Mouse (Mus musculus): ENCODE measurements around the gene Rad51c.
"Not testable (repeated sequence)": the region's sequence is repeated elsewhere in the genome, so short reads cannot be mapped to it uniquely, and the experiment has no call there.

The Rad51c gene

DNA sequence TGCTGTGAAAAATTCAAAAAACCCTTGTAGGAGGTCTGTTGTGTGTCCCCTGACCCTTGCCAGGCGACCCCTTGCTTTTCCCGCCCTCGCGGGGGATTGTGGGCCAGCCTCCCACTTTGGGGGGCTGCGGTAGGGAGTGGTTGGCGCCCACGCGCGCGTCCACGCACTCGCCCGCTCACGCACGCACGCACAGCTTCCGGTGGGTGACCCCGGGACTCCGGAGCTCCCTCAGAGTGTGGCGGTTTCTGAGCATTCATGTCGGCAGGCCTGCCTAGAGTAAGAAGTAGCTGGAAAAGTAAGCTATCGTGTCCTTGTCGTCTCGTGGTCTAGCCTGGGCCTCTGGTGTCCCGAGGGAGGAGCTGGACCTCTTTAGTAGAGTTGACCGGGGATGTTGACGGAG, at the start of gene Rad51c, which contains the start of gene Tex14:
TSS of gene Rad51c (minus strand) at position 79 of the 400 bp plus-strand sequence.
TSS of gene Tex14 (plus strand) at position 190 of the 400 bp plus-strand sequence.
- in situ Hi-C loops (cut with MboI; ENCODE audit: low sequenced_read_pairs): no loop called here

DNA sequence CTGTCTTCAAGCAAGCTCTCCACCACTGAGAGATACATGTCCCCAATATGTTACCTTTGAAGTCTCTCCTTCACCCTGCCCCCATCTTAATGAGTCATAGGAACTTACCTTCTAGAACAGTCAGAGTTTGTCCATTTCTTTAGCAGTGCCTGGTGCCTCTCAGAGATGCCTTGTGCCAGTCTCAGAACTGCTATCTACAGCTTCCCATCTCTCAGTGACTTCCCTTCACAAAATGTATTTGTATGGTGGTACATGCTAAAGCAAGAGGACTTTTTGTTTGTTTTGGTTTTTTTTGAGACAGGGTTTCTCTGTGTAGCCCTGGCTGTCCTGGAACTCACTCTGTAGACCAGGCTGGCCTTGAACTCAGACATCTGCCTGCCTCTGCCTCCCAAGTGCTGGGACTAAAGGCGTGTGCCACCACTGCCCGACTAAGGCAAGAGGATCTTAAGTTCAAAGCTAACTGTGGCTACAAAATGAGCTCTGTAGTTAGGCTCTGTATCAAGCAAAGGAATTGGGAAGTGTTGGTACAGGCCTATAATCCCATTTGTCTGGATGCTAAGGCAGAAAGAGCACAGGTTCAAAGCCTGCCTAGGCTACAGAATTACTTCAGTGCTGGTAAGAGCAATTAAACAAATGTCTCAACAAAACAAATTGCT, 49.4 kb upstream of the Rad51c start:
- in situ Hi-C loops (cut with MboI; ENCODE audit: low sequenced_read_pairs): no loop called here

DNA sequence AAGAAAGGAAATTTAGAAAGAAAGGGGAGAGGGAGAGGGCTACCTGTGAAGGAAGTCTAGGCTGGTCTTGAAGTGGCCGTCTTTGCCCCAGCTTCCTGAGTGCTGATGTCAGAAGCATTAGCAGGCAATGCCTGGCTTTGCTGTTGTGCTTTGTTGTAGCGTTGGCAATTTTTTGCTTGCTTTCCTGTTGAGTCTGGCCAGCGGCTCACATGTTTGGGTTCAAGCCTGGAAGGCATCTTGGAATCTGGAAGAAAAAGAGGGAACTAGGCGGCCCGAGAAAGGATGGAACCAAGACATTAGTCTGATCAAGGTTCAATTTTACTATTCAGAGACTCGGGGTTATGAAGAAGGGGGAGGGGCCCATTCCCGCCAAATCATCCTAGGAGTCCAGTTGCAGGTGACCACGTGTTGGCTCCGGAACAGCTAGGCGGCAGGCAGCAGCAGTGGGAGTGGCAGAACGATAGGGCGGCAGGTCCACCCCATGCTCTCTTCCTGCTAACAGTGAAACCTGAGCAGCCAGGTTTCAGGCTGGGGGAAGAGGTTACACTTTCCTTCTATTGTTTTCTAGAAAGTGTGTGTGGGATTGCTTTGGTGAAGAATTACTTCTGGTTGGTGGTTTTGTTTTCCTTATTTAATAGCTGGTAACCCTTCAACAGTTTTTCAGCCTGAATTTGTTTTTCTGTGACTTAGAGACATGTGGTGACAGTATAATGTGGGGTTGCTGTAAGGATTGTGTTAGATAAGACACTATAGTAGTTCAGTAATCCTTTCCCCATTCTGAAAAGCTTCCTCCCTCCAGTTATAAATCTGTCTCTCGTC, 48.7 kb upstream of the Rad51c start:
- in situ Hi-C loops (cut with MboI; ENCODE audit: low sequenced_read_pairs): no loop called here

DNA sequence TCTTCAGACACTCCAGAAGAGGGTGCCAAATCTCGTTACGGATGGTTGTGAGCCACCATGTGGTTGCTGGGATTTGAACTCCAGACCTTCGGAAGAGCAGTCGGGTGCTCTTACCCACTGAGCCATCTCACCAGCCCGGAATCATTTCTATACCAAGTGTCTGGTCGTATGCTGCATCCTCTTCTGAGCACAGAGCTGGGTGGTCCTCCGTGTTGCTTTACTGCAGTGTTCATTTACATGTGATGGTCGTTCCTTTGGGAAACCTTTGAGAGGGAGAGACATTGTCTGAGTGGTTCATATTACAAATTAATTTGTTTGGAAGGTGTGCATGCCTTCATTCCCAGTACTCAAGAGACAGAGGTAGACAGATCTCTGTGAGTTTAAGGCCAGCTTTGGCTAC, 48.0 kb upstream of the Rad51c start:
- in situ Hi-C loops (cut with MboI; ENCODE audit: low sequenced_read_pairs): not testable (repeated sequence)

DNA sequence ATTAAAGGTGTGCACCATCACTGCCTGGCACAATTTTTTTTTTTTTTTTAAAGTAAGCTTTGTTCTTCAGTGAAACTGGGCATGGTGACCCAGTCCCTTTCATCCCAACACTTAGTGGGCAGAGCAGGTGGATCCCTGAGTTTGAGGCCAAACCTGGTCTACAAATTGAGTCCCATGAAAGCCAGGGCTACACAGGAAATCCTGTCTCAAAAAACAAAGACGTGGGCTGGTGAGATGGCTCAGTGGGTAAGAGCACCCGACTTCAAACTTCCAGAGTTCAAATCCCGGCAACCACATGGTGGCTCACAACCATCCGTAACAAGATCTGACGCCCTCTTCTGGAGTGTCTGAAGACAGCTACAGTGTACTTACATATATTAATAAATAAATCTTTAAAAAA, 45.1 kb upstream of the Rad51c start:
- in situ Hi-C loops (cut with MboI; ENCODE audit: low sequenced_read_pairs): not testable (repeated sequence)

DNA sequence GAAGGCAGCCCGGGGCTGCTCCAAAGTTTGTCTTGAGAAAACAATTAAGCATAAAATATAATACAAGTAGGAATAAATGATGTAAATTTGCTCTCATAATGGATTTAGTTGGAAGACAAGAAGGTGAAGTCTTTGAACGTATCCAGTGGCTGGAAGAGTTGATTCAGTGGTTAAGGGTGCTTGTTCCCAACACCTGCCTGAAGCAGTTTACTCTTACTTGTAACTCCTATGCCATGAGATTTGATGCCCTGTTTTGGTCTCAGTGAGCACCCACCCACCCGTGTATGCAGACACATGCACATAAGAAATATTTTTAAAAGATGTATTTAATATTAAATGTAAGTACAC, 44.4 kb upstream of the Rad51c start:
- in situ Hi-C loops (cut with MboI; ENCODE audit: low sequenced_read_pairs): no loop called here

DNA sequence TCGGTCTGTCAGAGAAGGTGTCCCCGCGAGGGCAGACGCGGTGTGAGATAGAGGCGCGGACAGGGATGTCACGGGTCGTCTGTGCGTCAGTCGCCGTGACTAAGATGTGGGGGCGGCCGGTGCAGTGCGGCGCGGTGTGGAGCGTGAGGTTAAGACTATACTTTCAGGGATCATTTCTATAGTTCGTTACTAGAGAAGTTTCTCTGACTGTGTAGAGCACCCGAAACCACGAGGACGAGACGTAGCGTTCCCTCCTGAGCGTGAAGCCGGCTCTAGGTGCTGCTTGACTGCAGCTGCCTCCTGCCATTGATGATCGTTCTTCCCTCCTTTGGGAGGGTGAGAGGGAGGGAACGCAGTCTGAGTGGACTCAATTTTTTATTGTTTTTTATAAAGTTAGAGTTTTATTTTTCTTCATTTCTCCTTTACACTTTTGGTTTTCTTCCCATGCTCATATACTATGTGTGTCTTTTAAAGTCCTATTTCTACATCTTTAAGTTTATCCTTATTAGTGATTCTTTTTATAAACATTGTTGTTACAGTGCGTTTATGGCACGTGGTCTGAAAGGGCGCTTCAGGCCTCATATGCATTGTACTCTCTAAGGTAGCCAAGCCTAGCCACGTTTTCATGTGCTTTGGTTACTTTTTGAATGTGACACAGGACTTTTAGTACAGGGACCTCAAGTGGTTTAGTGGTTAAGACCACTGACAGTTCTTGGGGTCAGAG, 43.9 kb upstream of the Rad51c start:
- in situ Hi-C loops (cut with MboI; ENCODE audit: low sequenced_read_pairs): not testable (repeated sequence)

DNA sequence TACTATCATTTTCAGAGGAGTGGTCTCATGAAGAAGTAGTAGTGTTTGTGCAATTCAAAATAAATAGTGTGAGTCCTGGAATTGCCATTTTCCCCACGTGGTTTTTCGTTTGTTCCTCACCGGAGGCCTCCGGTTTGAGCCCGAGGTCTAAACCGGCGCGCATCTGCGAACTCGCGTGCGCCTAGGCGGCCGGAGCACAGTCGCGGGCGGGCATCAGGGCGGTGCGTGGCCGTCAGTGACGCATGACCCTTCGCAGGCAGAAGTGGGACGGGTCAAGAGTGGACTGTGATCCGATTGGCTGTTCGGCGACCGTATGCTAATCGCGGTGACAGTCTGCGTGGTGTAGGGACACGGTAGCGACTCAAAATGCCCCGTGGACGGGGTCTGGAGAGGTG, 43.3 kb upstream of the Rad51c start:
- in situ Hi-C loops (cut with MboI; ENCODE audit: low sequenced_read_pairs): not testable (repeated sequence)

DNA sequence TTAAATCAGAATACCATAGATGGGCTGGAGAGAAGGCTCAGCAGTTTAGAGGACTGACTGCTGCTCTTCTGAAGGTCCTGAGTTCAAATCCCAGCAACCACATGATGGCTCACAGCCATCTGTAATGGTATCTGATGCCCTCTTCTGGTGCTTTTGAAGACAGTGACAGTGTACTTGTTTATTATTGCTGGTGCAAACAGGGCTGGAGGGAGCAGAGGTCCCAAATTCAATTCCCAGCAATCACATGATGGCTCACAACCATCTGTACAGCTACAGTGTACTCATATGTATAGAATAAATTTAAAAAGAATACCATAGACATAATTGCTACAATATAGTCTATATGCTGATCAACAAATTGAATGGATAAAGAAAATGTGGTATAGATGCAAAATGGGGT, 42.7 kb upstream of the Rad51c start:
- in situ Hi-C loops (cut with MboI; ENCODE audit: low sequenced_read_pairs): no loop called here

DNA sequence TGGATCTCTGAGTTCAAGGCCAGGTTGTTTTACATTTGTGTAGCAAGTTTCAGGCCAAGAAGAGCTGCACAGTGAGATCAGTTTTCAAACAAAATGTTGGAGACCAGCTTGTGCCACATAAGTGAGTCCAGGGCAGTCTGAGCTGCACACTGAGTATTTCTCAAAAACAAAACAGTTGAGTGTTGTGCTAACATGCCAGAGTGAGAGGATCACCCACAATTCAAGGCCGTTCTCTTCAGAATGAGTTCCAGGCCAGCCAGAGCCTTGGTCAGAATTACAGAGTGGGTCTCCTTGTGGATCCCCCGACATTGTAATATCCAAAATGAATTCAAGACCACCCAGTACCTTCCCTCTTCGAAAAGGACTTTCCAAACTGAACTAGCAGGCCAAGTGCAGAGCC, 41.4 kb upstream of the Rad51c start:
- in situ Hi-C loops (cut with MboI; ENCODE audit: low sequenced_read_pairs): no loop called here

DNA sequence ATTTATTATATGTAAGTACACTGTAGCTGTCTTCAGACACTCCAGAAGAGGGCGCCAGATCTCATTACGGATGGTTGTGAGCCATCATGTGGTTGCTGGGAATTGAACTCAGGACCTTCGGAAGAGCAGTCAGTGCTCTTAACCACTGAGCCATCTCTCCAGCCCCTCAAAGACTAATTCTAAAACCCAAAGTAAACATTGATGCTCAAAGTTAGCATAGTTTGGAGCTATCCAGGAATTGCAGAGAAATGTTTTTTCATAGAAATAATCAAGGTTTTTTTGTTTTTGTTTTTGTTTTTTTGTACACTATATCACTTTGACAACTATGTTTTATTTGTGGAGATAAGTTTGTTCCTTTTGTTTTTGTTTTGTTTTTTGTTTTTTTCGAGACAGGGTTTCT, 40.8 kb upstream of the Rad51c start:
- in situ Hi-C loops (cut with MboI; ENCODE audit: low sequenced_read_pairs): not testable (repeated sequence)

DNA sequence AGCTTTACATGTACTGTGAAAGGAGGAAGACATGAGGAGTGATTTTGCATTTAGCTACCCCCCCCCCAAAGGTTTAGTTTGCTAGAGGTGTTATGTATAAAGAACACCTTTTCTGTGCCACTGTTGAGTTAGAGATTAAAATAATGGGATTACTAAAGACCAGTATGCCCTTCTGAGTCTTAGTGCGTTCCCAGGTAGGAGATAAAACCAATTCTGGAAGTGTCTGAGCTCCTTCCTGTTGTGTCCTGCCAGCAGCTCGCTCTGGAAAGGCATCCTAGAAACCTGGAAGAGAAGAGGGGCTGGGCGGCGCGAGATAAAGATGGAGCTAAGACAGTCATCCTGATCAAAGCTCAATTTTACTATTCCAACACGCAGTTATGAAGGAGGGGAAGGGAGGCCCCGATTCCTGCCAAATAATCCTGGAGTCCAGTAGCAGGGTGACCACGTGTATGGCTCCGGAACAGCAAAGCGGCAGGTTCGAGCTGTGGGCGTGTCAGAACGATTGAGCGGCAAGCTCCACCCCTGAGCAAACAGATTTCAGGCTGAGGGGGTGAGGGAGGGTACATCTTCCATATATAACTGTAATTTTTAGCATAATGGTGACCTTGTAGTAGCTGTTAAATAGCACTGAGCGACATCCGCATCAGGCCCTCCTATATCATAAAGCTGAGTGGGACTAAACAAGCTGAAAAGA, 40.1 kb upstream of the Rad51c start:
- in situ Hi-C loops (cut with MboI; ENCODE audit: low sequenced_read_pairs): no loop called here

DNA sequence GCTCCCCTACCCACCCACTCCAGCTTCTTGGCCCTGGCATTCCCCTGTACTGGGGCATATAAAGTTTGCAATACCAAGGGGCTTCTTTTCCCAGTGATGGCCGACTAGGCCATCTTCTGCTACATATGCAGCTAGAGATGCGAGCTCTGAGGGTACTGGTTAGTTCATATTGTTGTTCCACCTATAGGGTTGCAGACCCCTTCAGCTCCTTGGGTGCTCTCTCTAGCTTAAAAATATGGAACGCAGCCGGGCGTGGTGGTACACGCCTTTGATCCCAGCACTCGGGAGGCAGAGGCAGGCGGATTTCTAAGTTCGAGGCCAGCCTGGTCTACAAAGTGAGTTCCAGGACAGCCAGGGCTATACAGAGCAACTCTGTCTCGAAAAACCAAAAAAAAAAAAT, 39.3 kb upstream of the Rad51c start:
- in situ Hi-C loops (cut with MboI; ENCODE audit: low sequenced_read_pairs): not testable (repeated sequence)

DNA sequence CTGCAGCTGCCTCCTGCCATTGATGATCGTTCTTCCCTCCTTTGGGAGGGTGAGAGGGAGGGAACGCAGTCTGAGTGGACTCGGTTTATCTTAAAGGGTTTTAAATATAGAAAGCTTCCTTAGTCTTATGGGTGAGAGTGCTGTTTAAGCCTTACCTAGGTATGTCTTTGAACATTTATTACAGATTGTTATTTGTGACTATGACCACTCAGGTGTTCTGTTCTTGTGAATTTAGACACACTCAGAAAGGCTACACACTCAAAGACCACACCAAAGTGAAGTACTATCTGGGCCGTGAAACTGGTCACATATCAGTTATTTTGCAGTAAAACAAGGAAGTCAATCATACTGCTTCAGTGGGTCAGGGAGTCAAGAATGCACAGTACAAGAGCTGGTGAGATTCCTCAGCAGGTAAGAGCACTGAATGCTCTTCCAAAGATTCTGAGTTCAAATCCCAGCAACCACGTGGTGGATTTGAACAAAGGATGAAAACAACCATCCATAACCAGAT, 38.7 kb upstream of the Rad51c start:
- in situ Hi-C loops (cut with MboI; ENCODE audit: low sequenced_read_pairs): no loop called here

DNA sequence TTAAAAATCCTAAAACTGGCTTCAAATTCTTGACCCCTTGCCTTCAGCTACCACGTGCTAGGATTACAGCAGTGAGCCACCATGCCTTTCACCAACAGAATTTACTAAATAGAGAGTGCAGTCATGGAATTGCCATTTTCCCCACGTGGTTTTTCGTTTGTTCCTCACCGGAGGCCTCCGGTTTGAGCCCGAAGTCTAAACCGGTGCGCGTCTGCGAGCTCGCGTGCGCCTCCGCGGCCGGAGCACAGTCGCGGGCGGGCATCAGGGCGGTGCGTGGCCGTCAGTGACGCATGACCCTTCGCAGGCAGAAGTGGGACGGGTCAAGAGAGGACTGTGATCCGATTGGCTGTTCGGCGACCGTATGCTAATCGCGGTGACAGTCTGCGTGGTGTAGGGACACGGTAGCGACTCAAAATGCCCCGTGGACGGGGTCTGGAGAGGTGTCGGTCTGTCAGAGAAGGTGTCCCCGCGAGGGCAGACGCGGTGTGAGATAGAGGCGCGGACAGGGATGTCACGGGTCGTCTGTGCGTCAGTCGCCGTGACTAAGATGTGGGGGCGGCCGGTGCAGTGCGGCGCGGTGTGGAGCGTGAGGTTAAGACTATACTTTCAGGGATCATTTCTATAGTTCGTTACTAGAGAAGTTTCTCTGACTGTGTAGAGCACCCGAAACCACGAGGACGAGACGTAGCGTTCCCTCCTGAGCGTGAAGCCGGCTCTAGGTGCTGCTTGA, 38.1 kb upstream of the Rad51c start:
- in situ Hi-C loops (cut with MboI; ENCODE audit: low sequenced_read_pairs): not testable (repeated sequence)

DNA sequence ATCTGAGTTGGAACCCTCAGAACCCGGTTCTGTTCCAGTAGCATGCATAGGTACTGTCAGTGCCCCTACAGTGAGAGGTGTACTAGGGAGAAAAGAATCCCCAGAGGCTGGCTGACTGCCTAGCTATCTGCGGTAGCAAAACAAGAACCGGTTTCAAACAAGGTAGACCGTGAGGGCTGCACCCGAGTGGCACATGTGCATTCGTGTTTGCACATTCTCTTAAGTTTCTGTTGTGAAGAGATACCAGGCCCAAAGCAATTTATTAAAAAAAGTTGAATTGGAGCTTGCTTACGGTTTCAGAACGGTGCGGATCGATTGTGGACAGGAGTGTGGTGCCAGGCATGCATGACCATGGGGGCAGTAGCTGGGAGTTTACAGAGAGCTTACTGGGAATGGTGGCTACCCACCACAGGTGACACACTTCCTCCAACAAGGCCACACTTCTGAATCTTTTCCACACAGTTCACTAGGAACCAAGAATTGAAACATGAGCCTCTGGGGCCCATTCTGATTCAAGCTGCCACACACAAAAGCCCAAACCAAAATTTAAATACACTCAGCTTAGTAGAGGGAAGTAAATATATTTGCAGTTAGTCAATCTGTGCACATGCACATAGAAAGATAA, 35.2 kb upstream of the Rad51c start:
- in situ Hi-C loops (cut with MboI; ENCODE audit: low sequenced_read_pairs): no loop called here

DNA sequence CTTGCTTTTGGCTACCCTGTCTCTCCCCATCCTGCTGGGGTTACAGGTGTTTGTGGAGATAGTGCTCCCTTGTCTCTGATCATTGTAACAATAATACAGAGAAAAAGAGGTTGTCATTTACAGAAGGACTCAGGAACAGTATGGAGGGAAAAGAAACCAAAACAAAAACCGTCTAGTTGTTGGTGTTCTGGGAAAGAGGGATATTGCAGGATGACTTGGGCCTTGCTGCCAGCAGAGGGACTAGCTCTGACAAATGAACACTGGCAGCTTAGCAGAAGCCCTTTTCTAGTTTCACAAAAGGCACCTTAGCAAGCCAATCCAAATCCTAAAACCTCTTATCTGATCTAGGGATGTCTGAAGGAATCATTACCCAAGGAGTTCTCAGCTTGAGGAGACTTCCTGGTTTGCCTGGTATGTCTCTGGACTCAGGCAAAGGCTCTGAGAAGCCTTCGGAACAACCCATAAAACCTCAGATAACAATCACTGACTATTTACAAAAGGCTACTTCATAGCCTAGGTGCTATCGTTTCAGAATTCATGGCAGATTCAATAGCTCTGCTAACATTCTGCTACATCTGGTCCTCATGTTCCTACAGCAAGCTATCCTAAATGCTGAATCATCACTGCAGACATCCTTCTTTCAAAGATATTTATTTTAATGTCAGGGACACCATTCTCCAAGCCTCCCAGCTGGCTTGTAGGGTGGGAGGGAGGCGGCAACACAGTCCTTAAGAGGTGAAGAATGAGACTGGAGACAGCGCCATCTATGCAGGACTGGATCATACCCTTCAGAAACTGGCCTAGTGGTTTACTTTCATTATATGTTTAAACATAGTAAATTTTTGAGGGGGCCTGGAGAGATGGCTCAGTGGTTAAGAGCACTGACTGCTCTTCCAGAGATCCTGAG, 31.8 kb upstream of the Rad51c start:
- in situ Hi-C loops (cut with MboI; ENCODE audit: low sequenced_read_pairs): no loop called here

DNA sequence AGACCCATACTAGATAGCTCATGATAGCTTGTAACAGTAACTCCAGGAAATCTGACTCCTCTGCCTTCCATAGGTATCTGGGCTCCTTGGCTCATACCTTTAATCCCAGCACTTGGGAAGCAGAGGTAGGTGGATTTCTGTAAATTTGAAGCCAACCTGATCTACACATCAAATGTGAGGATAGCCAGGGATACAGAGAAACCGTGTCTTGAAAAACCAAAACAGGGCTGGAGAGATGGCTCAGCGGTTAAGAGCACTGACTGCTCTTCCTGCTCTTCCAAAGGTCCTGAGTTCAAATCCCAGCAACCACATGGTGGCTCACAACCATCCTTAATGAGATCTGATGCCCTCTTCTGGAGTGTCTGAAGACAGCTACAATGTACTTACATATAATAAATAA, 30.4 kb upstream of the Rad51c start:
- in situ Hi-C loops (cut with MboI; ENCODE audit: low sequenced_read_pairs): not testable (repeated sequence)
